Mouse (Mus musculus): Measurements from ENCODE around the gene Angptl8. TPM values are rescaled to one million over a fixed set of nuclear protein-coding genes. Genes with fewer than 3 reads are reported as not detected.
"Not testable (repeated sequence)": the region's sequence is repeated elsewhere in the genome, so short reads cannot be mapped to it uniquely, and the experiment has no call there.

The Angptl8 gene
- total RNA-seq, 2 experiments from 2014 or later = 0.54 TPM; not detected in 1

DNA sequence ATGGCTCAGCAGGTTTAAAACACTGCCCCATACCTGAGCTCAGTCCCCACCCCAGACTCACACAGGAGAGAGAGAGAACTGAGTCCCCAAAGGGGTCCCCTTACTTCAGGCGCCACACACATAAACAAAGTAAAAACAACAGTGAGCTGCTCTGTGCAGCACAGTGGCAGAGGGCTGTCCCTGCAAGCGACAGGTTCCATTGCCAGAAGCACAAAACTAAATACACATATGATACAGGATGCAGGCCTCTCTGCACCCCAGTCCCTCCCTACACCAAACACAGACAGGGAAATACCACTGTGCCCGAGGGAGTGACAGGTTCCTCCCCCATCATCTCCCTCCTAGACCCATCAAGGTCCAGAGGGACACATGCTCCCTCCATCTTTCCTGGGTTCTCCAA lies 12.1 kb downstream of the Angptl8 start:
- DNase-seq (ENCODE audit: low spot score in 2 of 2) = no peak

- no peak for DNase-seq (ENCODE audit: low spot score in 2 of 2)
These were observed 12.6 kb downstream of the Angptl8 start for GRCm38 (mm10) chr9:21847926-21848325.

DNA sequence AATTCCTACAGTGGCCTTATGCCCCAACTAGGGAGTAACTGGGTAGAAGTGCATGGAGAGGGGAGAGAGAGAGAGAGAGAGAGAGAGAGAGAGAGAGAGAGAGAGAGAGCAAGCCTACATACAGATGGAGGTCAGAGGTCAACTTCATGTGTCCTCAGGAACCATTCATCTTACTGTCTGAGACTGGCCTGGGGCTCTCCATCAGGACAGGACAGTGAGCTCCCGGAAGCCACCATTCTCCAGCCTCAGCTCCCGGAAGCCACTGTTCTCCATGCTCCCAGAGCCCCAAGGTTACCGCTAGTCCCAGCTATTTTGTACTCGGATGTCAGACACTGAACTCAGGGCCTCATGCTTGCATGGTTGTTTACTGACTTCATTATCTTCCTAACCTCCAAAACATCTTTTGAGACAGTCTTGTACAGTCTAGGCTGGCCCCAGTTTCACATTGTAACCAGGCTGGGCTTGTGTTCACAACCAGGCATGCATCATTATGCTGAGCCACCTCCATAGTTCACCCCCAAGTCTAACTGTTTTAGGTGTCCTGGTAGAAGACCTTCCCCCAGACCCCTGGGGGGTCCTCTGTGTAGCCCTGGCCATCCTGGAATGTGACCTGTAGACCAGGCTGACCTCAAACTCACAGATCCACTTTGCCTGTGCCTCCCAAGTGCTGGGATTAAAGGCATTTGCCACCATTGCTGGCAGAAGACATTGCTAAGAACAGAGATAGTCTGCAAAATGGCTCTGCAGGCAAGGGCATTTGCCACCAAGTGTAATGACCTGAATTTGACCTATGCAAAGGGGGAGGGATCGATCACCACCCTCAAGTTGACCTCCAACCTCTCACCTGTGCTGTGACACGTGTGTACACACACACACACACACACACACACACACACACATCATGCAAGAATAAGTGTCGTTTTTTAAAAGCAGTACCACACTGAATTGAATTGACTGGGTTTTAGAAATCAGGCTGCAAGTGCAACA lies 14.7 kb downstream of the Angptl8 start:
- no peak for DNase-seq (ENCODE audit: low spot score in 2 of 2)

DNA sequence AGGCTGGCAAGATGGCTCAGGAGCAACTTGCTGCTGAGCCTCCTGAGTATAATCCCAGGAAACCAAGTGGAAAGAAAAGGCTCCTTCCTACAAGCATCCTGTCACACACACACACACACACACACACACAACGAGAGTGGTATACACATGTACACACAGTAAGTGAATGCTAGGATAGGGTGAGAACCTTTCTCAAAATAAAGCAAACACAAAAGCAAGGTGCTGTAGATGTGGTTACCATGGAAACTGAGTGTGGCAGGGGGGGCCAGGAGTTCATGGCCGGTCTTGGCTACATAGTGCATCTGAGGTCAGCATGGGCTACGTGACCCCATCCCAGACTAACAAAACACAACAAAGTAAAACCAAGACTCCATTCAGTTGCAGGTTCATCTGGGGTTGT lies 15.8 kb downstream of the Angptl8 start:
- no peak for DNase-seq (ENCODE audit: low spot score in 2 of 2)

GRCm38 (mm10) chr9:21852128-21853091 lies 17.1 kb downstream of the Angptl8 start, which contains the start of gene Dock6:
Gene Dock6, minus strand, starts transcription at chr9:21852635.
- peak; percentile 77 to 85 for DNase-seq (ENCODE audit: low spot score in 2 of 2)

GRCm38 (mm10) chr9:21853961-21854360 lies 18.7 kb downstream of the Angptl8 start:
- no peak for DNase-seq (ENCODE audit: low spot score in 2 of 2)

GRCm38 (mm10) chr9:21854894-21855293 lies 19.6 kb downstream of the Angptl8 start:
- no peak for DNase-seq (ENCODE audit: low spot score in 2 of 2)

GRCm38 (mm10) chr9:21857501-21857900 lies 22.2 kb downstream of the Angptl8 start:
- no peak for DNase-seq (ENCODE audit: low spot score in 2 of 2)

DNA sequence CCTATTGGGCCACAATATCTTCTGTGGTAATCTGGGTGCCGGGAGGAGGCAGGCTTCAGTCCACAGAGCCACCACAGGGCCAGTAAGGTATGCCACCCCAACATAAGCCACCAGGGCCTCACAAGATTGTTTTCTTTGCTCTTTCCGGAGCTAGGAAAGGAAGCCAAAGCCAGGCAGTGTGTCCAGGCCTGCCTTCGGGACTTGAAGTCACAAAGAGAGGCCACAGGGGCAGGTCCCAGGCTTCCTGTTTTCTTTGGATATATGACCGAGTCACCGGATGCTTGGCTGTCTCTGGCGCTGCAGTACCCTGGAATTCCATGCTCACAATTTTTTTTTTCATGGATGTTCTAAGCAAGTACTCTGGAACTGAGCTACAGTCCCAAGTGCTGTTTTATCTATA lies 22.8 kb downstream of the Angptl8 start:
- DNase-seq (ENCODE audit: low spot score in 2 of 2) = no peak

DNA sequence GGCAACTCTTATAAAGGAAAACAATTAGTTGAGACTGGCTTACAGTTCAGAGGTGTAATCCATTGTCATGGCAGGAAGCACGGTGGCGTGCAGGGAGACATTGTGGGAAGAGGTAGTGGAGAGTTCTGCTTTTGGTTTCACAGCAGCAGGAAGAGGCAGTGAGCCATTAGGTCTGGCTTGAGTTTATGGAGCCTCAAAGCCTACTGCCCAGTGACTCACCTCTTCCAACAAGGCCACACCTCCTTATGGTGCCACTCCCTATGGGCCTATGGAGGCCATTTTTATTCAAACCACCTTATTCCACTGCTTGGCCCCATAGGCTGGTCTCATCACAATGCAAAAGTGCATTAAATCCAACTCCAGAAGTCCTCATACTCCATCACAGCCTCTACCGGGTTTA lies 24.3 kb downstream of the Angptl8 start:
- no peak for DNase-seq (ENCODE audit: low spot score in 2 of 2)

DNA sequence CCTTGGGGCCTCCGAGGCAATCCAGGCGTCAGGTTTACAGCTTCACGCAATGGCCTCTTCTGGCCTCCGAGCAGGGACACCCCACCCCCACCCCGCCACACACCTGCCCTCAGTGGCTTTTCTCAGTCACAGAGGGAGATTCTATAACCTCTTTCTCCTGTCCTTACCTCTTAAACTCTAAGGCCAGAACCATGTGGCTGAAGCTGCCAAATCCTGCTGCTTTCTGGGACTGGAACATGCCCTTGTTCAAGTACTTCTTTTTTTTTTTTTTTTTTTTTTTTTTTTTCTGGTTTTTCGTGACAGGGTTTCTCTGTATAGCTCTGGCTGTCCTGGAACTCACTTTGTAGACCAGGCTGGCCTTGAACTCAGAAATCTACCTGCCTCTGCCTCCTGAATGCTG lies 25.0 kb downstream of the Angptl8 start:
- not testable (repeated sequence) for DNase-seq (ENCODE audit: low spot score in 2 of 2)

- no peak for DNase-seq (ENCODE audit: low spot score in 2 of 2)
These were observed 26.9 kb downstream of the Angptl8 start for GRCm38 (mm10) chr9:21862181-21862580.

DNA sequence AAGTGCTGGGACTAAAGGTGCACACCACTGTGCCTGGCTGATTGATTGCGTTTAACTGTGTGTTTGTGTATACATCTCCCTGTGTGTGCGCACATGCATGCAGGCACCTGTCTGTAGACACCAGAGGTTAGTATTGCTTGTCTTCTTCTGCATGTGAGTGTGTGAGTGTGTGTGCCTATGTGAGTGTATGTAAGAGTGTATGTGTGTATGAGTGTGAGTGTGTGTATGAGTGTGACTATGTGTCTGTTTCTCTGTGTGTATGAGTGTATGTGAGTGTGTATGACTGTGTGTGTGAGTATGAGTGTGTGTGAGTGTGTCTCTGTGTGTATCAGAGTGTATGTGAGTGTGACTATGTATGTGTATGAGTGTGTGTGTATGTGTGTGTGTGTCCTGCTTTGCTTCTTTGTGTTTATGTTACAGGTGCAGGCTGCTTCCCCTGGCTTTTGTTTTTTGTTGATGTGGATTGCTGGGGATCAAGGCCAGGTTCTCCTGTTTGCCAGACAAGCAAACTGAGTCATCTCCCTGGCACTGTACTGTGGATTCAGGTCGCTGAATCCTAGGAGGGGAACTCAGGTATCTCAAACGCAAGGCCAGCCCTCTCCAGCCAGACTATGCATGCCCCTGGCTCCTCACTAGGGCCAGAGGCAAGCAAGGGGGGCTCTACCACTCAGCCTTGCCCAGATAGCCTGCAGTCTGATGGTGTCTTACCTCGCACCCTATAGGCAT lies 30.5 kb downstream of the Angptl8 start:
- no peak for DNase-seq (ENCODE audit: low spot score in 2 of 2)

DNA sequence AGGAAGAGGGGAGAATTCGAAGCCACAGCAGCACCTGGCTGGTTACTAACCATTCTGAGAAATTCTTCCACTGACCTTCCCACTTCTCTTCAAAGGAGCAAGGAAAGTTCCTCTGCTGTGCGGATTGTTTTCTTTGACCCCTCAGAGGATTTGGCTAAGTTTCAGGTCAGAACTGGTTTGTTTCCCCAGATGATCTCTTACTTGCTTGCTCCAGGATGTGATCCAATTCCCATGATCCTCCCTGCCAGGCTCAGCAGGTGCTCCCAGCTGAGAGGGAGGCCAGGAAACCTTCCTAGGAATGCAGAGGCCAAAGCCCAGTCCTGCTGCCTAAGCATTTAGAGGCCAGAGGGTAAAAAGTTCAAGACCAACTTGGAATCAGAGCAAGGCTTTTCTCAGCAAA lies 31.3 kb downstream of the Angptl8 start:
- DNase-seq (ENCODE audit: low spot score in 2 of 2) = no peak

GRCm38 (mm10) chr9:21867726-21868125 lies 32.4 kb downstream of the Angptl8 start:
- no peak for DNase-seq (ENCODE audit: low spot score in 2 of 2)

- peak in 1 of 2 experiments; percentile 62 for DNase-seq (ENCODE audit: low spot score in 2 of 2)
These were observed 34.0 kb downstream of the Angptl8 start for GRCm38 (mm10) chr9:21869290-21869689.

DNA sequence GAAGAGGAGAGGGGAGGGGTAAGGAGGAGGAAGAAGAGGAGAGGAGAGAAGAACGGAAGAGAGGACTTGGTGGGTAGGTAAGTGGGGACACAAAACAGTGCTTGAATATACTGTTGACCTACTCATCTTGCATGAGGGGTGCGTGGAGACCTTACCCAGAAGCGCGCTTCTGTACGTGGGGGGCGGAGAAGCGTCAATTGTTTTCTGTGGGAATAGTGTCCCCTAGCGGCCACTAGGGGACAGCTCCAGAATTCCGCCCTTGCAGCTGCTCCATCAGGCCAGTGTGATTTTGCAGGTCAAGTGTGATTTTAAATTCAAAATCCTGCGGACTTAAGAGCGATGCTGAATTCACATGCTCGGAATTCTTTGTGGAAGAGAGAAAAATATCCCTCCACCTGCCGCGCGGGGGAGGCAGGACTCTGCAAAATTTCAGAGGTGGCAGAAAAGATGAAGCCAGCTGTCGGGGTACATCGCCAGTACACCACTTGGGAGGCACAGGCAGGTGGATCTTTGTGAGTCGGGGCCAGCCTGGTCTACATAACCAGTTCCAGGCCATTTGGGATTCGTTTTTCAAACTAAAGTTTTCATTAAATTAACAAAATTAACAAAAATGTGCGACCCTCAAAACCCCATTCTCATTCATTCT lies 35.7 kb downstream of the Angptl8 start:
- peak; percentile 39 to 50 for DNase-seq (ENCODE audit: low spot score in 2 of 2)

- no peak for DNase-seq (ENCODE audit: low spot score in 2 of 2)
These were observed 36.9 kb downstream of the Angptl8 start for GRCm38 (mm10) chr9:21872204-21872603.

GRCm38 (mm10) chr9:21876601-21877000 lies 41.3 kb downstream of the Angptl8 start:
- no peak for DNase-seq (ENCODE audit: low spot score in 2 of 2)
